Mouse (Mus musculus) liver, embryonic 14.5 days (tissue): Measurements from ENCODE around the gene Cmtr1.

Source experiments
- CTCF ChIP-seq: IDR thresholded peaks from 2 replicates; pipeline ENCODE4 v1.5.1; 2016; ENCODE audit warnings: antibody characterized with exemption, low read depth, control low read depth
- EP300 ChIP-seq: IDR thresholded peaks from 2 replicates; pipeline ENCODE4 v1.6.1; 2016; ENCODE audit warnings: antibody characterized with exemption, low read depth

- TF ChIP-seq CTCF (no peak), EP300 (no peak)
Observed at GRCm38 (mm10) chr17:29693571-29693970, 33.2 kb downstream of the Cmtr1 start.
